Mouse (Mus musculus) embryo, embryonic 11 days (tissue): ENCODE data around the gene Prr14l.
A peak's percentile ranks its signal among the peaks of the same experiment; 100 is the strongest.
"Not testable (repeated sequence)": the region's sequence is repeated elsewhere in the genome, so short reads cannot be mapped to it uniquely, and the experiment has no call there.

Experiments
- DNase-seq: peaks from one replicate; pipeline ENCODE4 v3.0.0-alpha.2; 2015

Gene Prr14l

GRCm38 (mm10) chr5:32785313-32785915 lies 68.6 kb downstream of the Prr14l start, which contains the start of gene Pisd:
Gene Pisd, minus strand, starts transcription at chr5:32785646.
- peak; percentile 98 for DNase-seq

- no peak for DNase-seq
These were observed 69.3 kb downstream of the Prr14l start for GRCm38 (mm10) chr5:32784726-32785125.

- DNase-seq = no peak
These were observed 72.5 kb downstream of the Prr14l start for GRCm38 (mm10) chr5:32781596-32781995.

GRCm38 (mm10) chr5:32778168-32778567 lies 75.9 kb downstream of the Prr14l start:
- no peak for DNase-seq

- no peak for DNase-seq
These were observed 81.7 kb downstream of the Prr14l start for GRCm38 (mm10) chr5:32772361-32772760.

GRCm38 (mm10) chr5:32767636-32768373 lies 86.3 kb downstream of the Prr14l start:
- DNase-seq = no peak

GRCm38 (mm10) chr5:32767004-32767403 lies 87.1 kb downstream of the Prr14l start:
- no peak for DNase-seq

GRCm38 (mm10) chr5:32761566-32762140 lies 92.4 kb downstream of the Prr14l start:
- DNase-seq = no peak

GRCm38 (mm10) chr5:32760787-32761186 lies 93.3 kb downstream of the Prr14l start:
- no peak for DNase-seq

GRCm38 (mm10) chr5:32760352-32760751 lies 93.7 kb downstream of the Prr14l start:
- not testable (repeated sequence) for DNase-seq

GRCm38 (mm10) chr5:32759662-32760061 lies 94.4 kb downstream of the Prr14l start:
- no peak for DNase-seq

GRCm38 (mm10) chr5:32756141-32756540 lies 97.9 kb downstream of the Prr14l start:
- no peak for DNase-seq

- DNase-seq = no peak
These were observed 102.3 kb downstream of the Prr14l start for GRCm38 (mm10) chr5:32751736-32752135.

- no peak for DNase-seq
These were observed 105.1 kb downstream of the Prr14l start for GRCm38 (mm10) chr5:32748936-32749335.

- peak; percentile 76 for DNase-seq
These were observed 106.2 kb downstream of the Prr14l start for GRCm38 (mm10) chr5:32747650-32748375.

- peak; percentile 79 for DNase-seq
These were observed 108.1 kb downstream of the Prr14l start for GRCm38 (mm10) chr5:32745705-32746655.

GRCm38 (mm10) chr5:32742149-32742548 lies 111.9 kb downstream of the Prr14l start:
- peak; percentile 41 for DNase-seq

- DNase-seq = not testable (repeated sequence)
These were observed 112.7 kb downstream of the Prr14l start for GRCm38 (mm10) chr5:32741377-32741776.

GRCm38 (mm10) chr5:32740850-32741249 lies 113.2 kb downstream of the Prr14l start:
- not testable (repeated sequence) for DNase-seq

GRCm38 (mm10) chr5:32740138-32740537 lies 113.9 kb downstream of the Prr14l start:
- no peak for DNase-seq
